Mouse (Mus musculus): ENCODE measurements around the gene Mtrf1. TPM values are rescaled to one million over a fixed set of nuclear protein-coding genes. Genes with fewer than 3 reads are reported as not detected.
"Not testable (repeated sequence)": the region's sequence is repeated elsewhere in the genome, so short reads cannot be mapped to it uniquely, and the experiment has no call there.

Gene Mtrf1
- polyA plus RNA-seq, 1 experiment from 2014 or later, result 11.2 TPM

- Histone ChIP-seq H3K27me3 (replicated peaks) (no peaks in the 10 kb centered on the region), H3K4me3 (no peak overlapping the region), H3K36me3 (replicated peaks) (0 out of 2 replicates have a peak, but pooled peaks cover 7% of the 10 kb centered on the region), H3K4me2 (no peak overlapping the region), H3K9me3 (no peaks in the 10 kb centered on the region), H3K4me1 (no peaks in the 10 kb centered on the region), H3K9ac (no peak overlapping the region), H3K27ac (no peak overlapping the region)
- ATAC-seq (replicated peaks), result no peak
- WGBS, result 80% methylated on average over 2 of the region's 2 CpGs
Measured at GRCm38 (mm10) chr14:79410662-79411061, 13.1 kb downstream of the Mtrf1 start.

DNA sequence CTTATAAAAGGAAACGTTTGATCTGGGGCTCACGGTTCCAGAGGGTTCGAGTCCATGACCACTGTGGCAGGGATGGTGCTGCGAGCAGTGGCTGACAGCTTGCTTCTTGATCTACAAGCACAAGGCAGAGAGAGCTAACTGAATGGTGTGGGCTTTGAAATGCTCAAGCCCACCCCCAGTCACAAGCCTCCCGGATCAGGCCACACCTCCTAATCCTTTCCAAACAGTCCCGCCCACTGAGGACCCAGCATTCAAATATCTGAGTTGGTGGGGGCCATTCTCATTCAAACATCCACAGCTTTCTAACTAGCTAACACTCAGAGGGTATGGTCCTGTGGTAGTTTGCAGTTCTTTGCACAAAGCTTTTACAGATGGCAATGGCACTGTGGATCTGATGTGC is 15.5 kb downstream of the Mtrf1 start:
- Histone ChIP-seq H3K27me3 (replicated peaks) (no peaks in the 10 kb centered on the region), H3K4me1 (no peaks in the 10 kb centered on the region), H3K27ac (no peak overlapping the region), H3K4me2 (no peak overlapping the region), H3K36me3 (replicated peaks) (0 out of 2 replicates have a peak, but pooled peaks cover 4% of the 10 kb centered on the region), H3K9me3 (no peaks in the 10 kb centered on the region), H3K9ac (no peak overlapping the region), H3K4me3 (no peak overlapping the region)
- ATAC-seq (replicated peaks), result no peak
- whole genome bisulfite sequencing, result 70% methylated on average over 6 of the region's 6 CpGs

DNA sequence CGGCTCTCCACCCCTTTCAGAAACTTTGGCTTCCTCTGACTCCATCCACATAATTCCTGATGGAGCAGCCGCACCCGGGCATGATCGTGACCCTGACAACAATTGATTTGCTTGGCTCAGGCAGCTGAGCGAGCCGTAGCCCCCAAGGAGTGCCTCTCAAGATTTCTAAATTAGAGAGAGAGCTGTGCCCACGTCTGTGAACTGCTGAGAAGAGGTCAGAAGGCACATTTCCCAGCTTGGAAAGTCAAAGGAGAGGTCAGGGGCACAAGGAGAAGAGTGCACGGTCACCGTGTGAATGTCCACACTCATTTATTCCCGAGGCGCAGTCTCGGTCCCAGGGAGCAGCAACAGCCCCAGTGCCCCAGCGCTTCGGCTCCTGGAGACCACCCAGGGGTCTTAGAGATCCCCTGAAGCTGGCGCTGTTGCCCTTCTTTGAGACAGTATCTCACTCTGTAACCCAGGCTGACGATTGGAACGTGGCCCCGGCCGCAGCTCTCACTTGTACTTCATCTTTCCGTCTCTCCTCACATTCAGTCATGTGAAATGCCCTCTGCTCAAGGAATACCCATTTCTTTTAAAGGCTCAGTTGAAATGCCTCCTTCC is 22.6 kb downstream of the Mtrf1 start:
- Histone ChIP-seq H3K27ac (no peak overlapping the region), H3K27me3 (replicated peaks) (no peaks in the 10 kb centered on the region), H3K4me3 (no peak overlapping the region), H3K9me3 (no peaks in the 10 kb centered on the region), H3K4me2 (no peak overlapping the region), H3K36me3 (replicated peaks) (no peaks in the 10 kb centered on the region), H3K4me1 (no peaks in the 10 kb centered on the region), H3K9ac (no peak overlapping the region)
- ATAC-seq (replicated peaks), result no peak
- WGBS, result 42% methylated on average over 20 of the region's 20 CpGs

GRCm38 (mm10) chr14:79425979-79426729 is 28.6 kb downstream of the Mtrf1 start, which contains the start of gene Kbtbd7:
Gene Kbtbd7 (plus strand): TSS chr14:79426511.
- WGBS, result under 1% methylated on average over 34 of the region's 44 CpGs
- H3K9ac ChIP-seq, result peak within 1 kb of the TSS; percentile 63
- 0 out of 2 replicates have a peak, but pooled peaks cover 3% of the 10 kb centered on the region for H3K4me1 ChIP-seq
- peak within 1 kb of the TSS; percentile 89 for H3K27ac ChIP-seq
- H3K4me3 ChIP-seq, result peak within 1 kb of the TSS; percentile 59
- peak; percentile 98 for ATAC-seq (replicated peaks)
- H3K36me3 ChIP-seq (replicated peaks), result peaks cover 11% of the 10 kb centered on the region; the same call in 1 of the 2 replicates
- H3K4me2 ChIP-seq, result peak within 1 kb of the TSS; percentile 51
- H3K9me3 ChIP-seq, result no peaks in the 10 kb centered on the region
- no peaks in the 10 kb centered on the region for H3K27me3 ChIP-seq (replicated peaks)

- H3K4me3 ChIP-seq, result peak overlapping the region; percentile 59
- peaks cover 11% of the 10 kb centered on the region; the same call in 1 of the 2 replicates for H3K36me3 ChIP-seq (replicated peaks)
- not testable (repeated sequence) for H3K27me3 ChIP-seq (replicated peaks); H3K9me3 ChIP-seq; H3K4me1 ChIP-seq
- peak overlapping the region; percentile 89 for H3K27ac ChIP-seq
- peak overlapping the region; percentile 63 for H3K9ac ChIP-seq
- ATAC-seq (replicated peaks), result peak; percentile 73
- peak overlapping the region; percentile 51 for H3K4me2 ChIP-seq
- WGBS, result 57% methylated on average over 12 of the region's 59 CpGs
Measured at GRCm38 (mm10) chr14:79426730-79427365, 29.3 kb downstream of the Mtrf1 start.

DNA sequence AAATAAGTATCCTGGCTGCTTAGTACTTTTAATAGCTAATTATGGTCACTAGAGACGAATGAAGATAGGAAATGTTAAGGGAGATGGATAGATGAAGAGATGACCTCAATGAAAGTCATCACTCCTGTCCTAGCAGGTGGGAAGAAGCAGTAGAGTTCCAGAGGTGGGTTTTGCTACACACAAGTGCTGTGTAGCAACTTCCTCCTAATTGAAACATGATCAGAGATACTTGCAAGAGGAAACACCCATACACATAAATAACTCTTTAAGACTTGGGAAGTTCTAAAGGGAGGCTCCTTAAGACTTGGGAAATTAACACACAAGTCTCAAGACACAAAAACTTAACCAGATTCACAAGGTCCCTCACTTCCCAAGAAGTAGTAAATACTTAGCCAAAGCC is 36.5 kb downstream of the Mtrf1 start:
- no peaks in the 10 kb centered on the region for H3K9me3 ChIP-seq
- H3K27me3 ChIP-seq (replicated peaks), result no peaks in the 10 kb centered on the region
- H3K4me2 ChIP-seq, result no peak overlapping the region
- no peak overlapping the region for H3K4me3 ChIP-seq
- H3K36me3 ChIP-seq (replicated peaks), result no peaks in the 10 kb centered on the region
- H3K9ac ChIP-seq, result no peak overlapping the region
- no peak for ATAC-seq (replicated peaks)
- H3K27ac ChIP-seq, result no peak overlapping the region
- H3K4me1 ChIP-seq, result no peaks in the 10 kb centered on the region
- 94% methylated on average over 1 of the region's 1 CpGs for WGBS

GRCm38 (mm10) chr14:79440655-79441054 is 43.1 kb downstream of the Mtrf1 start:
- H3K4me1 ChIP-seq, result peaks cover 16% of the 10 kb centered on the region
- WGBS, result 82% methylated on average over 2 of the region's 2 CpGs
- no peak overlapping the region for H3K27ac ChIP-seq
- H3K9me3 ChIP-seq, result no peaks in the 10 kb centered on the region
- H3K36me3 ChIP-seq (replicated peaks), result no peaks in the 10 kb centered on the region
- no peak overlapping the region for H3K4me2 ChIP-seq
- ATAC-seq (replicated peaks), result no peak
- H3K4me3 ChIP-seq, result no peak overlapping the region
- H3K27me3 ChIP-seq (replicated peaks), result no peaks in the 10 kb centered on the region
- no peak overlapping the region for H3K9ac ChIP-seq

- peaks cover 22% of the 10 kb centered on the region for H3K4me1 ChIP-seq
- no peak overlapping the region for H3K4me2 ChIP-seq
- ATAC-seq (replicated peaks), result no peak
- no peaks in the 10 kb centered on the region for H3K9me3 ChIP-seq
- no peaks in the 10 kb centered on the region for H3K36me3 ChIP-seq (replicated peaks)
- 90% methylated on average over 5 of the region's 5 CpGs for WGBS
- no peak overlapping the region for H3K4me3 ChIP-seq
- H3K27ac ChIP-seq, result no peak overlapping the region
- H3K27me3 ChIP-seq (replicated peaks), result no peaks in the 10 kb centered on the region
- no peak overlapping the region for H3K9ac ChIP-seq
Measured at GRCm38 (mm10) chr14:79441441-79441840, 43.9 kb downstream of the Mtrf1 start.

DNA sequence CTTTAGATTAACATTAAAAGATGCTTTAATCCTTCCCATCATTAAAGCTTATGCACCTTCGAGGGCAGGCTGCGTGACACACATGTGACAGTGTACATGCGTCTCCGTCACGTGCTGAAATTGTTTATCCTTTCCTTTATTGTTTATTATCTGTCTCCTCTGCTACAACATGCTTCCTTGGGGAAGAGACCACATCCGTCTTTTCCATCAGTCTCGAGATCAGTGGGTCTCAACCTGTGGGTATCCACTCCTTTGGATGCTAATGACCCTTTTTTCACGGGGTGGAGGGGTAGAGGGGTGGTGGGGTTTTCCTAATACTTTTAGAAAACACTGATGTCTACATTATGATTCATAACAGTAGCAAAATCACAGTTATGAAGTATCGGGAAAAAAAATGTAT is 47.0 kb downstream of the Mtrf1 start:
- Histone ChIP-seq H3K4me1 (peaks cover 22% of the 10 kb centered on the region), H3K27me3 (replicated peaks) (no peaks in the 10 kb centered on the region), H3K9ac (no peak overlapping the region), H3K36me3 (replicated peaks) (no peaks in the 10 kb centered on the region), H3K4me3 (no peak overlapping the region), H3K4me2 (peak overlapping the region; percentile 49), H3K27ac (peak overlapping the region; percentile 87), H3K9me3 (no peaks in the 10 kb centered on the region)
- WGBS, result 59% methylated on average over 9 of the region's 9 CpGs
- peak; percentile 59 for ATAC-seq (replicated peaks)

- H3K9ac ChIP-seq, result peak overlapping the region; percentile 29; the same call in 1 of the 2 replicates
- peak overlapping the region; percentile 27 for H3K4me3 ChIP-seq
- no peaks in the 10 kb centered on the region for H3K9me3 ChIP-seq
- H3K4me1 ChIP-seq, result peaks cover 22% of the 10 kb centered on the region
- WGBS, result 8% methylated on average over 16 of the region's 16 CpGs
- peak overlapping the region; percentile 49 for H3K4me2 ChIP-seq
- ATAC-seq (replicated peaks), result peak; percentile 87
- peak overlapping the region; percentile 87 for H3K27ac ChIP-seq
- H3K27me3 ChIP-seq (replicated peaks), result no peaks in the 10 kb centered on the region
- no peaks in the 10 kb centered on the region for H3K36me3 ChIP-seq (replicated peaks)
Measured at GRCm38 (mm10) chr14:79445055-79445620, 47.6 kb downstream of the Mtrf1 start.

DNA sequence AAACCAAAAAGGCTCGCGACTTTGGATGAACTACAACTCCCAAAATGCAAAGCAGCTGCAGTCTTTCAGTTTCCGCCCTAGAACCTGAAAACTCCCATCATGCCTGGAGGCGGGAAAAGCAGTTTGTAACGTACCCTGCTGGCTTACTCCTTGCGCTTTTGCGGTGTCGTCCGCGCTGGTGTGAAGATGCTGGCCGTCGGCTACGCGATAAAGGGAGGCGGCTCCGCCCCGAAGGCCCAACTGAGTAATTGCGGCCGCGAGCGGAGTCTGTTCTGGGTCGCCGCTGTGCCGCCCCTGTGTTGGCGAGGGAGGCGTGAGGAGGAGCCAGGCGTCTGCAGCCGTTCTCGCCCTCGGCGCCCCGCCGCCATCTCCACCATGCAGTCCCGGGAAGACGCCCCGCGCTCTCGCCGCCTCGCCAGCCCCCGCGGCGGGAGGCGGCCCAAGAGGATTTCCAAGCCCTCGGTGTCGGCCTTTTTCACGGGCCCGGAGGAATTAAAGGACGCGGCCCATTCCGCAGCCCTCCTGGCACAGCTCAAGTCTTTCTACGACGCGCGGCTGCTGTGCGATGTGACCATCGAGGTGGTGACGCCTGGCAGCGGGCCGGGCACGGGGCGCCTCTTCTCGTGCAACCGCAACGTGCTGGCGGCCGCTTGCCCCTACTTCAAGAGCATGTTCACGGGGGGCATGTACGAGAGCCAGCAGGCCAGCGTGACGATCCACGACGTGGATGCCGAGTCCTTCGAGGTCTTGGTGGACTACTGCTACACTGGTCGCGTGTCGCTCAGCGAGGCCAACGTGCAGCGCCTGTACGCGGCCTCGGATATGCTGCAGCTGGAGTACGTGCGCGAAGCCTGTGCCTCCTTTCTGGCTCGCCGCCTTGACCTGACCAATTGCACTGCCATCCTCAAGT is 54.4 kb downstream of the Mtrf1 start, which contains the start of gene Kbtbd6:
Gene Kbtbd6, plus strand, starts transcription at position 155 of the 910 bp plus-strand sequence.
- H3K9me3 ChIP-seq; H3K27ac ChIP-seq; H3K4me1 ChIP-seq; H3K36me3 ChIP-seq (replicated peaks); H3K27me3 ChIP-seq (replicated peaks): not testable (repeated sequence)
- Histone ChIP-seq H3K4me2 (peak within 1 kb of the TSS; percentile 65), H3K9ac (peak within 1 kb of the TSS; percentile 27), H3K4me3 (peak within 1 kb of the TSS; percentile 51)
- peak; percentile 90 for ATAC-seq (replicated peaks)
- 19% methylated on average over 47 of the region's 89 CpGs for WGBS

Measured in midbrain, embryonic 15.5 days (tissue).